Mouse (Mus musculus): Measurements from ENCODE around the gene Gm5431. TPM values are rescaled to one million over a fixed set of nuclear protein-coding genes. Genes with fewer than 3 reads are reported as not detected.
"Not testable (repeated sequence)": the region's sequence is repeated elsewhere in the genome, so short reads cannot be mapped to it uniquely, and the experiment has no call there.

The Gm5431 gene
- polyA plus RNA-seq, 1 experiment from 2014 or later = 62.6 TPM

DNA sequence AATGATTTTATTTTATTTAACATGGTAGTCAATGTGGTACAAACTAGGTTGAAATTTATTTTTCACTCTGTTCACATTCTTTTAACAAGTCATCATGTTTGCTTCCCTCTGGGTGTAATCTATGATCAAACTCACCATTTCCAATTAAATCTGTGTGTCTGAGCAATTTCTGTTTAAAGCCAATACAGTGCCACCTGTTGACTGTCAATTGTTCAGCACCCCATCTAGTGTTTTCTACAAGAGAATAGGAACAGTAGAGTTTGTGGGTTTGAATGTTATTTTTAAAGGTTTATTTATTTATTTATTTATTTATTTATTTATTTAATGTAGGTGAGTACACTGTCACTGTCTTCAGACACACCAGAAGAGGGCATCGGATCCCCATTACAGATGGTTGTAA is 25.3 kb downstream of the Gm5431 start:
- Histone ChIP-seq H3K36me3 (ENCODE audit: inconsistent target) (no peaks in the 10 kb centered on the region), H3K27ac (no peak overlapping the region), H3K4me3 (ENCODE audit: inconsistent target) (no peak overlapping the region), H3K79me2 (ENCODE audit: inconsistent target) (peaks cover 13% of the 10 kb centered on the region; the same call in 1 of the 2 replicates)
- 100% methylated on average over 1 of the region's 1 CpGs for WGBS (ENCODE audit: missing documents)

GRCm38 (mm10) chr11:48875343-48875837 is 26.6 kb downstream of the Gm5431 start:
- WGBS (ENCODE audit: missing documents) = 100% methylated on average over 1 of the region's 1 CpGs
- peaks cover 21% of the 10 kb centered on the region for H3K79me2 ChIP-seq (ENCODE audit: inconsistent target)
- not testable (repeated sequence) for H3K4me3 ChIP-seq (ENCODE audit: inconsistent target); H3K27ac ChIP-seq; H3K36me3 ChIP-seq (ENCODE audit: inconsistent target)

GRCm38 (mm10) chr11:48874465-48874864 is 27.5 kb downstream of the Gm5431 start:
- H3K4me3 ChIP-seq (ENCODE audit: inconsistent target) = no peak overlapping the region
- WGBS (ENCODE audit: missing documents) = 6% methylated on average over 4 of the region's 4 CpGs
- H3K79me2 ChIP-seq (ENCODE audit: inconsistent target) = peaks cover 30% of the 10 kb centered on the region
- H3K36me3 ChIP-seq (ENCODE audit: inconsistent target) = no peaks in the 10 kb centered on the region
- no peak overlapping the region for H3K27ac ChIP-seq

- Histone ChIP-seq H3K4me3 (ENCODE audit: inconsistent target) (no peak overlapping the region), H3K36me3 (ENCODE audit: inconsistent target) (0 out of 2 replicates have a peak, but pooled peaks cover under 1% of the 10 kb centered on the region), H3K79me2 (ENCODE audit: inconsistent target) (peaks cover 38% of the 10 kb centered on the region), H3K27ac (peak overlapping the region; percentile 97)
- WGBS (ENCODE audit: missing documents) = 80% methylated on average over 10 of the region's 10 CpGs
Observed at GRCm38 (mm10) chr11:48873591-48874290, 28.3 kb downstream of the Gm5431 start.

DNA sequence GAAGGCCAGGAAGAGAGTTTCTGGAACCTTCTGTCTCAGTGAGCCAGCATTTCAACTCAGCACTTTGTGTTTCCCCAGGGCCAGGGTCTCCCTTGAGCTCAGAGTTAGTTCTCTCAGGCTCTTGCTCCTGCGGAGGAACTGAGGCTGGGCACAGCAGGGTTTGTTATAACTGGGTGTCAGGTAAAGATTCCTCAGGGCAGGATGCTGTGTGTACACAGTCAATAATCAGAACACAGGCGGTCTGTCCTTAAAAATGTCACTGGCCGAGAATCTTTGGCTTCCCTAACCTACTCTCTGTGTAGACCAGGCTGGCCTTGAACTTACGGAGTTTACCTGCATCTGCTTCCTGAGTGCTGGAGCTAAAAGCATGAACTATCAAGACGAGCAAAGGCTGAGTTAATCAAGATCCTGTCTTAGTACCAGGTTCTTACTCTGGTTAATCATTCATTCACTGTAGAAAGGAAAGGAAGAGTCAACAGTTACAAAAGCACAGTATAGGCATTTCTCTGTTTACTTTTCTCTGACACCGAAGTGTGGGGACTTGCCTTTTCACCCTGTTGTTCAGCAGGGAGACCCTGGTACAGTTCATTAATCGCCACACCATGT is 29.2 kb downstream of the Gm5431 start:
- peak overlapping the region; percentile 97 for H3K27ac ChIP-seq
- 58% methylated on average over 7 of the region's 7 CpGs for WGBS (ENCODE audit: missing documents)
- peaks cover 47% of the 10 kb centered on the region for H3K79me2 ChIP-seq (ENCODE audit: inconsistent target)
- peak overlapping the region; percentile 60; the same call in 1 of the 2 replicates for H3K4me3 ChIP-seq (ENCODE audit: inconsistent target)
- H3K36me3 ChIP-seq (ENCODE audit: inconsistent target) = peaks cover 6% of the 10 kb centered on the region

DNA sequence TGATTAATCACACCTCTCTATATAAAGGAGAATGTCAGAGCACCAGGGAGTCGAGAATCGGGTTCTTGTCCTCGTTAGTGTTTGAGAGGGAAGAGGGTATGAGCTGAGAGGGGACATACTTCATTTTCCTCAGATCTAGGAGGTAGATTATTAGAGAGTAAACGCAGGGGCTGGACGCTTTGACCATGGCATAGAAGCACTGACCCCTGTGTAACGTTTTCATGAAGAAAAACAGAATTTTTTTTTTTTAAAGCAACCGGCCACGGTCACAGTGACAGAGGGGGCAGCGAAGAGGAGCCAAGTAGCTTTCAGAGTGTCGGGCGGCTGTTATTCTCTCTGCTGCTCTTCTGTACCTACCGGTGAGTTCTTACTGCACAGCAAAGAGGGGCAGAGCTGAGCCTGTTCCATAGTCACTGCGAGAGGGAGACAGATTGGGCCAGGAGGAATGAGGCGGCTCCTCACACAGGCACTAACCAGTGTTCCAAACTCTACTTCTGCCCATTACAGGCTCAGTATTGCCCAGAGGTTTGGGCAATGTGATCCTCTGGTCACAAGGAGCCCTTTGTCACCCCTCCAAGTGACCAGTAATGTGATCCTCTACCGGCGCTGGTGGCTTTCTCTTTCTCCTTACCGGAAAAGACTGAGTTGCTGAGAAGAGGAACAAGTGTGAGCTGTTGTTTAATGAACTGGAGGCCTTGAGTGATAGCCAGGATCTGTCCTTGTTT is 30.0 kb downstream of the Gm5431 start:
- WGBS (ENCODE audit: missing documents) = 1% methylated on average over 17 of the region's 17 CpGs
- peaks cover 14% of the 10 kb centered on the region for H3K36me3 ChIP-seq (ENCODE audit: inconsistent target)
- H3K79me2 ChIP-seq (ENCODE audit: inconsistent target) = peaks cover 55% of the 10 kb centered on the region
- peak overlapping the region; percentile 97 for H3K27ac ChIP-seq
- H3K4me3 ChIP-seq (ENCODE audit: inconsistent target) = peak overlapping the region; percentile 60

DNA sequence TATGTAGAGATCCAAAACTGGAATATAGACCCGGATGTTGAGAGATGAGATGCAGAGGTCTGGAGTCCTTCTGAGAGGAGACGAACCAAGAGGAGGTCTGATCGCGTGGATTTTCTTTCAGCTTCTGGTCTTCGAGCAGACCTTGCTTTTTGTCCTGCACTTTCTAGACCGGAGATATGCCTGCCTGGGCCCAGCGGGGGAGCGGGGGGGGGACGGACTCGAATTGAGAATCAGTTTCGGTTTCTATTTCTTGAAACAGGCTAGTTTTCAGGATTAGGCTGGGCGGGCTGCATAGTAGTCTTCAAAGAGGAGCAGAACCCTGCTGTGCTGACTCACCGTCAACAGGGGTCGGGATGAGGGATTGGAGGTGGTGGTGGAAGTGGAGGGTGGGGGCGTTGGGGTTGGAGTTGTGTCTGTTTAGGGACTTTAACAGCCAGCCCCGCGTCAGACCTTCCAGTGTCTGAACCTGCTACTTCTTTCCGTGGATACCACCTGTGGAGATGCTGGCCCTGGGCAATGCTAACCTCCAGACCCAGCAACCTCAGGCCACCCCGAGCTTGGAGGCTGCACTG is 30.7 kb downstream of the Gm5431 start, which contains the start of gene Irgm1:
Gene Irgm1, minus strand, starts transcription at position 483 of the 572 bp plus-strand sequence.
- WGBS (ENCODE audit: missing documents) = 1% methylated on average over 19 of the region's 19 CpGs
- peak within 1 kb of the TSS; percentile 97 for H3K27ac ChIP-seq
- peak within 1 kb of the TSS; percentile 60 for H3K4me3 ChIP-seq (ENCODE audit: inconsistent target)
- peaks cover 21% of the 10 kb centered on the region for H3K36me3 ChIP-seq (ENCODE audit: inconsistent target)
- H3K79me2 ChIP-seq (ENCODE audit: inconsistent target) = peaks cover 62% of the 10 kb centered on the region

- Histone ChIP-seq H3K36me3 (ENCODE audit: inconsistent target) (peaks cover 26% of the 10 kb centered on the region), H3K4me3 (ENCODE audit: inconsistent target) (peak overlapping the region; percentile 60), H3K79me2 (ENCODE audit: inconsistent target) (peaks cover 67% of the 10 kb centered on the region), H3K27ac (peak overlapping the region; percentile 97)
- 0% methylated on average over 7 of the region's 7 CpGs for WGBS (ENCODE audit: missing documents)
Observed at GRCm38 (mm10) chr11:48870781-48871180, 31.2 kb downstream of the Gm5431 start.

- Histone ChIP-seq H3K79me2 (ENCODE audit: inconsistent target) (peaks cover 71% of the 10 kb centered on the region), H3K27ac (peak overlapping the region; percentile 97), H3K4me3 (ENCODE audit: inconsistent target) (peak overlapping the region; percentile 60), H3K36me3 (ENCODE audit: inconsistent target) (peaks cover 39% of the 10 kb centered on the region)
- WGBS (ENCODE audit: missing documents) = 6% methylated on average over 7 of the region's 7 CpGs
Observed at GRCm38 (mm10) chr11:48869380-48870110, 32.5 kb downstream of the Gm5431 start.

- Histone ChIP-seq H3K4me3 (ENCODE audit: inconsistent target) (no peak overlapping the region), H3K79me2 (ENCODE audit: inconsistent target) (peaks cover 59% of the 10 kb centered on the region), H3K27ac (no peak overlapping the region), H3K36me3 (ENCODE audit: inconsistent target) (peaks cover 41% of the 10 kb centered on the region)
- 94% methylated on average over 9 of the region's 9 CpGs for WGBS (ENCODE audit: missing documents)
Observed at GRCm38 (mm10) chr11:48866481-48866880, 35.5 kb downstream of the Gm5431 start.

DNA sequence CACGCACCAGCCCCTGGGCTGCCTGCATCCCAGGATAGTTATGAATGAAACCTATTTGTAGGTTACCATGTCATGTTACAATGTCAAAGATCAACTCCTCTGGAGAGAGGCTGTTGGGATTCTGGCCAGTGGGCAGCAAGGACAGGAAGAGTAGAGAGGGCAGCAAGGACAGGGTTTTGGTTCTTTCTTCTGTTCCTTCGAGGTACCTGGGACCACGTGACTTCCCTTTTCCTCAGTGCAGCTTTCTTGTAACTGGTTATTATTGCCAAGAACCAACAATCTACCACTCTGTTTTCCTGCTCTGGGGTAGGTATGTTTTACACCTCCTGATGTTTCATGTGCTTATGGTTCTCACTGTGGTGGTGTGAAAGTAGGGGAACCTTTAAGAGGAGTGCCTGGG is 38.2 kb downstream of the Gm5431 start:
- H3K4me3 ChIP-seq (ENCODE audit: inconsistent target) = no peak overlapping the region
- peaks cover 34% of the 10 kb centered on the region for H3K79me2 ChIP-seq (ENCODE audit: inconsistent target)
- WGBS (ENCODE audit: missing documents) = 66% methylated on average over 3 of the region's 3 CpGs
- H3K27ac ChIP-seq = no peak overlapping the region
- peaks cover 41% of the 10 kb centered on the region for H3K36me3 ChIP-seq (ENCODE audit: inconsistent target)

DNA sequence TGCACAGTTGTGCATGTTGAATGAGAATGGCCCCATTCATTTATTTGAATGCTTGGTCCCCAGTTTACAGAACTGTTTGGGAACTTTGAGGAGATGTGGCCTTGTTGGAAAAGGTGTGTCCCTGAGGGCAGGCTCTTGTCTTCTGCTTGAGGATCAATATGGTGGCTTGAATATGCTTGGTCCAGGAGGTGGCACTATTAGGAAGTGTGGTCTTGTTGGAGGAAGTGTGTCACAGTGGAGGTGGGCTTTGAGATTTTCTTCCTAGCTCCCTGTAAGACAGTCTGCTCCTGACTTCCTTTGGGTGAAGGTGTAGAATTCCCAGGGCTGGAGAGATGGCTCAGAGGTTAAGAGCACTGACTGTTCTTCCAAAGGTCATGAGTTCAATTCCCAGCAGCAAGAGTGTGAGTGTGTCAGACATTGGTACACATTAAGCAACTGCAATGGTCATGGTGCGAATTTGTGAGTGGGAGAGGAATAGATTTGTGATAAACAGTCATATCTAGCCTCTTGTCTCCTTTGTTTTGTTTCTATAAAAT is 39.2 kb downstream of the Gm5431 start:
- H3K27ac ChIP-seq = no peak overlapping the region
- no peak overlapping the region for H3K4me3 ChIP-seq (ENCODE audit: inconsistent target)
- peaks cover 35% of the 10 kb centered on the region for H3K36me3 ChIP-seq (ENCODE audit: inconsistent target)
- peaks cover 25% of the 10 kb centered on the region for H3K79me2 ChIP-seq (ENCODE audit: inconsistent target)
- WGBS (ENCODE audit: missing documents) = 92% methylated on average over 1 of the region's 1 CpGs

- no peak overlapping the region for H3K4me3 ChIP-seq (ENCODE audit: inconsistent target)
- H3K79me2 ChIP-seq (ENCODE audit: inconsistent target) = no peaks in the 10 kb centered on the region
- whole genome bisulfite sequencing (ENCODE audit: missing documents) = 0% methylated on average over 6 of the region's 6 CpGs
- no peak overlapping the region for H3K27ac ChIP-seq
- H3K36me3 ChIP-seq (ENCODE audit: inconsistent target) = no peaks in the 10 kb centered on the region
Observed at GRCm38 (mm10) chr11:48859014-48859413, 43.0 kb downstream of the Gm5431 start.
